Mouse (Mus musculus): Measurements from ENCODE around the gene Ifrd1. TPM values are rescaled to one million over a fixed set of nuclear protein-coding genes. Genes with fewer than 3 reads are reported as not detected.
"Not testable (repeated sequence)": the region's sequence is repeated elsewhere in the genome, so short reads cannot be mapped to it uniquely, and the experiment has no call there.

The Ifrd1 gene
- polyA plus RNA-seq, 1 experiment from 2014 or later, result 92.3 TPM

GRCm38 (mm10) chr12:40198019-40198418 lies 50.3 kb downstream of the Ifrd1 start:
- no peak overlapping the region for H3K9ac ChIP-seq (ENCODE audit: low read length)
- WGBS, result 85% methylated on average over 5 of the region's 5 CpGs
- H3K4me1 ChIP-seq (ENCODE audit: control insufficient read depth, insufficient read depth, low read length), result no peaks in the 10 kb centered on the region

GRCm38 (mm10) chr12:40197511-40197910 lies 50.8 kb downstream of the Ifrd1 start:
- Histone ChIP-seq H3K9me3 (replicated peaks; ENCODE audit: control insufficient read depth, low read length) (no peaks in the 10 kb centered on the region), H3K4me2 (ENCODE audit: low read depth, low read length) (no peak overlapping the region), H3K9ac (ENCODE audit: low read length) (no peak overlapping the region), H3K4me3 (replicated peaks; ENCODE audit: low read length) (no peak overlapping the region), H3K4me1 (ENCODE audit: control insufficient read depth, insufficient read depth, low read length) (no peaks in the 10 kb centered on the region), H3K27me3 (ENCODE audit: control insufficient read depth, insufficient read depth, low read length) (no peaks in the 10 kb centered on the region), H3K27ac (ENCODE audit: low read length) (no peak overlapping the region), H3K36me3 (ENCODE audit: control insufficient read depth, insufficient read depth, low read length) (no peaks in the 10 kb centered on the region)
- no peak for ATAC-seq (ENCODE audit: insufficient read depth, low FRiP score)

More at GRCm38 (mm10) chr12:40198019-40198418, 50.3 kb downstream of the Ifrd1 start:
- Histone ChIP-seq H3K9me3 (replicated peaks; ENCODE audit: control insufficient read depth, low read length) (no peaks in the 10 kb centered on the region), H3K4me2 (ENCODE audit: low read depth, low read length) (no peak overlapping the region), H3K4me3 (replicated peaks; ENCODE audit: low read length) (no peak overlapping the region), H3K36me3 (ENCODE audit: control insufficient read depth, insufficient read depth, low read length) (no peaks in the 10 kb centered on the region), H3K27me3 (ENCODE audit: control insufficient read depth, insufficient read depth, low read length) (no peaks in the 10 kb centered on the region), H3K27ac (ENCODE audit: low read length) (no peak overlapping the region)
- no peak for ATAC-seq (ENCODE audit: insufficient read depth, low FRiP score)

GRCm38 (mm10) chr12:40185474-40185873 lies 62.8 kb downstream of the Ifrd1 start:
- Histone ChIP-seq H3K36me3 (ENCODE audit: control insufficient read depth, insufficient read depth, low read length) (no peaks in the 10 kb centered on the region), H3K9me3 (replicated peaks; ENCODE audit: control insufficient read depth, low read length) (0 out of 2 replicates have a peak, but pooled peaks cover 2% of the 10 kb centered on the region), H3K27ac (ENCODE audit: low read length) (no peak overlapping the region), H3K27me3 (ENCODE audit: control insufficient read depth, insufficient read depth, low read length) (no peaks in the 10 kb centered on the region), H3K4me2 (ENCODE audit: low read depth, low read length) (no peak overlapping the region), H3K4me3 (replicated peaks; ENCODE audit: low read length) (no peak overlapping the region), H3K4me1 (ENCODE audit: control insufficient read depth, insufficient read depth, low read length) (no peaks in the 10 kb centered on the region), H3K9ac (ENCODE audit: low read length) (no peak overlapping the region)
- WGBS, result 88% methylated on average over 3 of the region's 3 CpGs
- no peak for ATAC-seq (ENCODE audit: insufficient read depth, low FRiP score)

- Histone ChIP-seq H3K27ac (ENCODE audit: low read length) (no peak overlapping the region), H3K4me1 (ENCODE audit: control insufficient read depth, insufficient read depth, low read length) (no peaks in the 10 kb centered on the region), H3K9me3 (replicated peaks; ENCODE audit: control insufficient read depth, low read length) (0 out of 2 replicates have a peak, but pooled peaks cover 3% of the 10 kb centered on the region), H3K27me3 (ENCODE audit: control insufficient read depth, insufficient read depth, low read length) (no peaks in the 10 kb centered on the region), H3K4me3 (replicated peaks; ENCODE audit: low read length) (no peak overlapping the region), H3K9ac (ENCODE audit: low read length) (no peak overlapping the region), H3K4me2 (ENCODE audit: low read depth, low read length) (no peak overlapping the region), H3K36me3 (ENCODE audit: control insufficient read depth, insufficient read depth, low read length) (no peaks in the 10 kb centered on the region)
- ATAC-seq (ENCODE audit: insufficient read depth, low FRiP score), result no peak
- WGBS, result 60% methylated on average over 6 of the region's 6 CpGs
Measured at GRCm38 (mm10) chr12:40177089-40177488, 71.2 kb downstream of the Ifrd1 start.

GRCm38 (mm10) chr12:40176158-40176557 lies 72.1 kb downstream of the Ifrd1 start:
- Histone ChIP-seq H3K4me3 (replicated peaks; ENCODE audit: low read length) (no peak overlapping the region), H3K9ac (ENCODE audit: low read length) (no peak overlapping the region), H3K4me1 (ENCODE audit: control insufficient read depth, insufficient read depth, low read length) (no peaks in the 10 kb centered on the region), H3K27me3 (ENCODE audit: control insufficient read depth, insufficient read depth, low read length) (no peaks in the 10 kb centered on the region), H3K4me2 (ENCODE audit: low read depth, low read length) (no peak overlapping the region), H3K27ac (ENCODE audit: low read length) (no peak overlapping the region), H3K36me3 (ENCODE audit: control insufficient read depth, insufficient read depth, low read length) (no peaks in the 10 kb centered on the region), H3K9me3 (replicated peaks; ENCODE audit: control insufficient read depth, low read length) (0 out of 2 replicates have a peak, but pooled peaks cover 3% of the 10 kb centered on the region)
- WGBS, result 66% methylated on average over 2 of the region's 2 CpGs
- ATAC-seq (ENCODE audit: insufficient read depth, low FRiP score), result no peak

- WGBS, result 27% methylated on average over 1 of the region's 1 CpGs
- not testable (repeated sequence) for H3K9ac ChIP-seq (ENCODE audit: low read length); ATAC-seq (ENCODE audit: insufficient read depth, low FRiP score); H3K4me1 ChIP-seq (ENCODE audit: control insufficient read depth, insufficient read depth, low read length); H3K27me3 ChIP-seq (ENCODE audit: control insufficient read depth, insufficient read depth, low read length); H3K27ac ChIP-seq (ENCODE audit: low read length); H3K4me3 ChIP-seq (replicated peaks; ENCODE audit: low read length); H3K4me2 ChIP-seq (ENCODE audit: low read depth, low read length); H3K36me3 ChIP-seq (ENCODE audit: control insufficient read depth, insufficient read depth, low read length); H3K9me3 ChIP-seq (replicated peaks; ENCODE audit: control insufficient read depth, low read length)
Measured at GRCm38 (mm10) chr12:40175171-40175570, 73.1 kb downstream of the Ifrd1 start.

- WGBS, result 68% methylated on average over 2 of the region's 2 CpGs
- H3K9ac ChIP-seq (ENCODE audit: low read length), result no peak overlapping the region
- H3K4me1 ChIP-seq (ENCODE audit: control insufficient read depth, insufficient read depth, low read length), result no peaks in the 10 kb centered on the region
- no peaks in the 10 kb centered on the region for H3K9me3 ChIP-seq (replicated peaks; ENCODE audit: control insufficient read depth, low read length)
- H3K27ac ChIP-seq (ENCODE audit: low read length), result no peak overlapping the region
- no peak for ATAC-seq (ENCODE audit: insufficient read depth, low FRiP score)
- H3K4me3 ChIP-seq (replicated peaks; ENCODE audit: low read length), result no peak overlapping the region
- H3K27me3 ChIP-seq (ENCODE audit: control insufficient read depth, insufficient read depth, low read length), result no peaks in the 10 kb centered on the region
- no peak overlapping the region for H3K4me2 ChIP-seq (ENCODE audit: low read depth, low read length)
- no peaks in the 10 kb centered on the region for H3K36me3 ChIP-seq (ENCODE audit: control insufficient read depth, insufficient read depth, low read length)
Measured at GRCm38 (mm10) chr12:40171637-40172036, 76.7 kb downstream of the Ifrd1 start.

GRCm38 (mm10) chr12:40169675-40170074 lies 78.6 kb downstream of the Ifrd1 start:
- H3K4me3 ChIP-seq (replicated peaks; ENCODE audit: low read length), result no peak overlapping the region
- no peaks in the 10 kb centered on the region for H3K27me3 ChIP-seq (ENCODE audit: control insufficient read depth, insufficient read depth, low read length)
- 98% methylated on average over 1 of the region's 1 CpGs for WGBS
- no peaks in the 10 kb centered on the region for H3K36me3 ChIP-seq (ENCODE audit: control insufficient read depth, insufficient read depth, low read length)
- no peaks in the 10 kb centered on the region for H3K9me3 ChIP-seq (replicated peaks; ENCODE audit: control insufficient read depth, low read length)
- no peak for ATAC-seq (ENCODE audit: insufficient read depth, low FRiP score)
- H3K4me1 ChIP-seq (ENCODE audit: control insufficient read depth, insufficient read depth, low read length), result no peaks in the 10 kb centered on the region
- no peak overlapping the region for H3K9ac ChIP-seq (ENCODE audit: low read length)
- H3K4me2 ChIP-seq (ENCODE audit: low read depth, low read length), result no peak overlapping the region
- H3K27ac ChIP-seq (ENCODE audit: low read length), result no peak overlapping the region

- H3K27ac ChIP-seq (ENCODE audit: low read length), result no peak overlapping the region
- WGBS, result 8% methylated on average over 2 of the region's 2 CpGs
Measured at GRCm38 (mm10) chr12:40164621-40165020, 83.7 kb downstream of the Ifrd1 start.

GRCm38 (mm10) chr12:40160777-40161176 lies 87.5 kb downstream of the Ifrd1 start:
- Histone ChIP-seq H3K9me3 (replicated peaks; ENCODE audit: control insufficient read depth, low read length) (no peaks in the 10 kb centered on the region), H3K4me1 (ENCODE audit: control insufficient read depth, insufficient read depth, low read length) (no peaks in the 10 kb centered on the region), H3K27ac (ENCODE audit: low read length) (no peak overlapping the region), H3K27me3 (ENCODE audit: control insufficient read depth, insufficient read depth, low read length) (no peaks in the 10 kb centered on the region), H3K36me3 (ENCODE audit: control insufficient read depth, insufficient read depth, low read length) (no peaks in the 10 kb centered on the region), H3K4me3 (replicated peaks; ENCODE audit: low read length) (no peak overlapping the region), H3K4me2 (ENCODE audit: low read depth, low read length) (no peak overlapping the region), H3K9ac (ENCODE audit: low read length) (no peak overlapping the region)
- ATAC-seq (ENCODE audit: insufficient read depth, low FRiP score), result no peak
- WGBS, result 58% methylated on average over 2 of the region's 2 CpGs

More at GRCm38 (mm10) chr12:40164621-40165020, 83.7 kb downstream of the Ifrd1 start:
- no peaks in the 10 kb centered on the region for H3K9me3 ChIP-seq (replicated peaks; ENCODE audit: control insufficient read depth, low read length)
- ATAC-seq (ENCODE audit: insufficient read depth, low FRiP score), result peak; percentile 60
- H3K9ac ChIP-seq (ENCODE audit: low read length), result no peak overlapping the region
- no peaks in the 10 kb centered on the region for H3K36me3 ChIP-seq (ENCODE audit: control insufficient read depth, insufficient read depth, low read length)
- no peaks in the 10 kb centered on the region for H3K27me3 ChIP-seq (ENCODE audit: control insufficient read depth, insufficient read depth, low read length)
- no peaks in the 10 kb centered on the region for H3K4me1 ChIP-seq (ENCODE audit: control insufficient read depth, insufficient read depth, low read length)
- no peak overlapping the region for H3K4me2 ChIP-seq (ENCODE audit: low read depth, low read length)
- H3K4me3 ChIP-seq (replicated peaks; ENCODE audit: low read length), result no peak overlapping the region

Measured in stomach, embryonic 16.5 days (tissue).